Mouse (Mus musculus): Measurements from ENCODE around the gene Mtx1.

DNA sequence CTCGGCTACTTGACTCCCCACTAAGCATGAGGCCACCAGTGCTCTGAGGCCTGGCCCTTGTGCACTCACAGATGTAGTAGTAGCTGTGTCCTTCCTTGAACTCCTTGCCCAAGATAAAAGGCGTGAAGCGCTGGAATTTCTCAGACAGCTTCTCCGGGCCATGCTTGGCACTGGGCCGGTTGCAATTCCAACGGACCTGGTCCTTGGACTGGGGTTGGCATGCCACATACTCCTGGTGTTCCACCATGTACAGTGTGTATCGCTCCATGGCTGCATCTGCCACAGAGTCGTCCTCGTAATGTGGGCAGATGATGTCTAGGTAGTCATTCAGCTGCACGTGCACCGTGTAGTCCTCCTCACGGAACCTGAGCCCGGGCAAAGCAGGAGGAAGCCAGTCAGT, 49.2 kb upstream of the Mtx1 start:
- TF ChIP-seq CTCF (IDR thresholded peaks at IDR 0.05; ENCODE audit: control insufficient read depth, insufficient read depth, insufficient replicate concordance, low read depth, low read length) (no peak), POLR2A (IDR thresholded peaks at IDR 0.05; ENCODE audit: control insufficient read depth, low read depth, low read length) (no peak)
